Mouse (Mus musculus): ENCODE results near the gene Glipr1. TPM values are rescaled to one million over a fixed set of nuclear protein-coding genes. Genes with fewer than 3 reads are reported as not detected.
"Not testable (repeated sequence)": the region's sequence is repeated elsewhere in the genome, so short reads cannot be mapped to it uniquely, and the experiment has no call there.

Glipr1 gene
- polyA plus RNA-seq (2015; fragmentation: Nextera tagmentation; extraction: Ambion mirVana): 0.39 and 0.57 TPM in 2 replicates

DNA sequence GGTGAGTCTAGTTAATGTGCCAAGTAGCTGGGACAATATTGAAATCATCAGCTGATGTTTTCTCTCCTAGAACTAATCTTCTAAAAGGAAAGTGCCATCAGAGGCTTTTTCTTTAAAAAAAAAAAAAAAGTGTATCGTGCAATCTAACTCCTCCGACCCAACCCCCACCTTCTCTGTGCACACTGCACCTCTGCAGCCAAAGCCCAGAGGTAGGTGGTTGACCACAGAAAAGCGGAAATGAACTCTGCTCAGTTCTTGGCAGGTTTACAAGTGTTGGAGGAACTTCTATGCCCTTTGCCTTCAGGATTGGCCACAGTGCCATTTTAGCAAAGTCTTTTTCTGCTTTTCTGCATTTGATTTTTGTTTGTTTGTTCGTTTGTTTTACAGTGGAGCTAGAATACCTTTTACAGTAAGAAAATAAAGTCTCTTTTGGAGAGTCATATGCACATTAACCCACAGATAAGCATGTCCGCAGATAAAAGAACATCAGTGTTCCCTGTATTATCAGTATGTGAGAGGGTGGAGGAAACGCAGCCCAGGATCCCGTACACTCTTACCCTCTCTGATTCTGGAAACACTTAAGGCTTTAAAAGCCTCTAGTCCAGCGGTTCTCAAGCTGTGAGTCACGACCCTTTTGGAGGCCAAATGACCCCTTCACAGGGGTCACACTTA lies at the start of gene Glipr1:
TSS of gene Glipr1 (minus strand) at position 88 of the 672 bp plus-strand sequence.
- H3K9me3 ChIP-seq: no peaks in the 10 kb centered on the region
- no peak for ATAC-seq (replicated peaks)
- no peak within 1 kb of the TSS for H3K27ac ChIP-seq
- H3K4me2 ChIP-seq: no peak within 1 kb of the TSS
- H3K27me3 ChIP-seq (replicated peaks): no peaks in the 10 kb centered on the region
- WGBS: 72% methylated on average over 9 of the region's 9 CpGs
- no peaks in the 10 kb centered on the region for H3K36me3 ChIP-seq (replicated peaks)
- H3K4me1 ChIP-seq: no peaks in the 10 kb centered on the region
- no peak within 1 kb of the TSS for H3K4me3 ChIP-seq
- H3K9ac ChIP-seq: no peak within 1 kb of the TSS

DNA sequence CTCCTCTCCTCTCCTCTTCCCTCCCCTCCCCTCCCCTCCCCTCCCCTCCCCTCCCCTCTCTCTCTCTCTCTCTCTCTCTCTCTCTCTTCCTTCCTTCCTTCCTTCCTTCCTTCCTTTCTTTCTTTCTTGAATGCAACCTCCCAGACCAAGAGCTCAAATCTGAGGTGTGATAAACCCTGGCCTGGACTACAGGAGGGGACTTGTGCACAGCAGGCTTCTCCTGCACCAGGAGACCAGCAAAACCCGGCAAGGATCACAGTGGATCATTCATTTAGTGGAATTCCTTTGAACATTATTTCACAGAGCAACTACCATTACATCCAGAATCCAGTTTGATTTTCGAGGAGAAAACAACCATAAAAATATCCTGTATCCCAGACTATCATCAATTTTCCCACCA lies 49.5 kb upstream of the Glipr1 start:
- WGBS: 87% methylated on average over 2 of the region's 2 CpGs
- not testable (repeated sequence) for H3K4me2 ChIP-seq; H3K36me3 ChIP-seq (replicated peaks); H3K4me3 ChIP-seq; H3K27ac ChIP-seq; ATAC-seq (replicated peaks); H3K9ac ChIP-seq; H3K9me3 ChIP-seq; H3K27me3 ChIP-seq (replicated peaks); H3K4me1 ChIP-seq

DNA sequence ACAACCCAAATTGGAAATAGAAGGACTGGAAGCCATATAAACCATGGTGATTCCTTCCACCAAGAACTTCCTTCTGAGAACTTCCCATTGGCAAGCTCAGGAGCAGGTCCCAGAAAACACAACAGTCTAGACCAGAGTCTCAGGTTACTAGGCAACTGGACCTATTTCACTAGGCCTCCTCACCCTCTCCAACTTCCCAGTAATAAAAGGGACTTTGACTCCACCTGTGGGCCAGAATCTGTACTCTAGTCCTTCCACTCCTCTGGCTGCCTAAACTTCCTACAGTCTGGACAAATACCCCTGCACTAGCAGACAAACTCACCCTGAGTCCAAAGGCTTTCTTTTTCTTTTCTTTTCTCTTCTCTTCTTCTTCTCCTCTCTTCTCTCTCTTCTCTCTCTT lies 48.8 kb upstream of the Glipr1 start:
- Histone ChIP-seq H3K36me3 (replicated peaks) (no peaks in the 10 kb centered on the region), H3K9ac (no peak overlapping the region), H3K4me3 (no peak overlapping the region), H3K27ac (no peak overlapping the region), H3K9me3 (no peaks in the 10 kb centered on the region), H3K4me1 (no peaks in the 10 kb centered on the region), H3K4me2 (no peak overlapping the region), H3K27me3 (replicated peaks) (no peaks in the 10 kb centered on the region)
- ATAC-seq (replicated peaks): no peak

DNA sequence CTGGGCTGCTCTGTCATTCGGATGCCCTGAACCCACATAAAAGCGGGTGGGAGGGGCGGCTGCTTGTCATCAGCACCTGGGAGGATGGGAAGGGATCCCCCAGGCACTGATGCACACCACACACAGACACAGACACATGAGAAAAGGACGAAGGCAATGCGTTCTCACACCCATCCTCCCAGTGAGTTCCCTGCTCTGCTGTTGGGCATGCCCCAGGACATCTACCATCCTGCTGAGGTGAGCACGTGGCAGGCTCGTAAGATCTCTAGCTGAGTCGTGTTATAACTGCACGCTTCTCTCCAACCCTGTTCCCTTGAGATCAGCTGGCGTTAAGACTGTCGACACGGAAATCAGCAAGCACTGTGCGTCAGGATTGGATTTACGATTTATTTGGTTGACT lies 41.9 kb upstream of the Glipr1 start:
- H3K27ac ChIP-seq; H3K9me3 ChIP-seq; H3K36me3 ChIP-seq (replicated peaks); H3K9ac ChIP-seq; H3K4me3 ChIP-seq; H3K27me3 ChIP-seq (replicated peaks); H3K4me1 ChIP-seq: not testable (repeated sequence)
- H3K4me2 ChIP-seq: peak overlapping the region; percentile 32; the same call in 1 of the 2 replicates
- WGBS: 45% methylated on average over 14 of the region's 14 CpGs
- ATAC-seq (replicated peaks): peak; percentile 78

DNA sequence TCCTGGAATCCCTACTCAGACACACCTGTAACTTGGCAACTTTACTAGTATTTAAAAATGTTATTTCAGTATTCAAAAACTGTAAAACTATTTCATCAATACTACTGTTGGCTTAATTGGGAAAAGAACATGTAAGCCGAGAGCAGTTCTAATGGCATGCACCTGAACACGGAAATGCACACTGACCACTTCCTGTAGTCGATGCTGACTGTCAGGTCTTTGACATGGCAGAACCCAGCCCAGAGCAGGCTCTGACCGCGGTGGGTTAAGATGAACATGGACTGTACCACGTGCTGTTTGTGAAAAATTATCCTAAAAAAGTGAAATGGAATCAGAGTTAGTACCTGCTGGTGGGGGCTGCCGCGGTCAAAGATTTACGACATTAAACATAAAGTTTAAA lies 41.1 kb upstream of the Glipr1 start:
- H3K4me1 ChIP-seq; H3K27ac ChIP-seq; H3K4me2 ChIP-seq; H3K9me3 ChIP-seq; H3K9ac ChIP-seq; H3K27me3 ChIP-seq (replicated peaks); ATAC-seq (replicated peaks); H3K4me3 ChIP-seq; H3K36me3 ChIP-seq (replicated peaks): not testable (repeated sequence)
- 83% methylated on average over 9 of the region's 9 CpGs for WGBS

DNA sequence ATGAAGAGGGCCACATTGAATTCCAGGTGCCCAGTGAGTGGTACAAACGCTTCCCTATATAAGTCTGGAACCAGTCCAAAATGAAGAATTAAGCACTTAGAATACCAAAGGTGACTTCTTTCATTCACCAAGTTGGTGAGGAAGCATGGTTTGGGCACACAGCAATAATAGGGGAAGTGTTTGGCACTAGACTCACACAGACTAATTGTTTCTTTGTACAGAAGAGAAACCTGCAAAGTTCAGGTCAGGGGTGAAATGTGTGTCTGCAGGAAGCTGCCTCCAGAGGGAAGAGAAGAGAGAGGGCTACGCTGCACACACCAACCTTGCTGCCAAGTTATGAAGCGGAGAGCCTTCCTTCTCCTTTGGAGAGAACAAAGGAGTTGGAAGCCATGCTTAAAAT lies 26.3 kb upstream of the Glipr1 start:
- H3K9me3 ChIP-seq; H3K4me3 ChIP-seq; H3K27me3 ChIP-seq (replicated peaks); H3K4me1 ChIP-seq; H3K4me2 ChIP-seq; H3K27ac ChIP-seq; H3K9ac ChIP-seq; ATAC-seq (replicated peaks); H3K36me3 ChIP-seq (replicated peaks): not testable (repeated sequence)
- WGBS: 60% methylated on average over 3 of the region's 3 CpGs

DNA sequence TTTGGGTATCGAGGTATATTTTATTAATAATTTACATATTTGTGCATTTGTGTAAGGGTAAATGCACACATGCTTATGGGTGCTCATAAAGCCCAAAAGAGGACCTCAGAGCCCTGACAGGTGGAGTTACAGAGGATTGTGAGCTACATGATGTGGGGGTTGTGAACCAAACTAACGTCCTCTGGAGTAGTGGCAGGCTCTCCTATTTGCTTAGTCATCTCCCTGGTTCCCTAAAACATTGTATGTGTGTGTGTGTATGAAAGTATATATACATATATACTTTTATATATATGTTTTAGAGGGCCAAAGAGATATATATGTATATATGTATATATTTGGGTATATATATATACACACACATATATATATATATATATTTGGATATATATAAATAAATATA lies 21.2 kb upstream of the Glipr1 start:
- Histone ChIP-seq H3K27me3 (replicated peaks) (no peaks in the 10 kb centered on the region), H3K36me3 (replicated peaks) (no peaks in the 10 kb centered on the region), H3K9ac (no peak overlapping the region), H3K4me1 (no peaks in the 10 kb centered on the region), H3K4me2 (no peak overlapping the region), H3K9me3 (no peaks in the 10 kb centered on the region), H3K27ac (no peak overlapping the region), H3K4me3 (no peak overlapping the region)
- no peak for ATAC-seq (replicated peaks)
- 76% methylated on average over 2 of the region's 2 CpGs for WGBS

DNA sequence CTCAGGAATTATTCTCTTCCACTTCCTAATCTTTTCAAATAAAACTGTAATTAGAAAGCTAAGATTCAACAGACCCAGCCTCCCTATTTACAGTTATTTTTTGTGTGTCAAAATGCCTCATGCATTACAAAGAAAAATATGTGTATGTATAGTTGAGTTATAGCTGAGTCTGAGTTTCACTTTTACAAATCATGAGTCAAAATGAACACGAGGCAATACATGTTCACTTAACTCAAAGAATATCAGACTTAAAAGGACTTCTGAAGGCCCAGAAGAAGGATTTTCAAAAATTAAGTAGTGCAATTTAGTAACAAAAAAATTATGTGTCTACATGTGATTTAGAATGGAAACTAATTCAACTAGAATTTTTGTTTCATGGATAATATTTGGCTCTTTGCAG lies 7.1 kb upstream of the Glipr1 start:
- not testable (repeated sequence) for H3K27ac ChIP-seq; H3K4me1 ChIP-seq; H3K4me3 ChIP-seq; H3K27me3 ChIP-seq (replicated peaks); H3K4me2 ChIP-seq; H3K36me3 ChIP-seq (replicated peaks); ATAC-seq (replicated peaks); H3K9ac ChIP-seq; H3K9me3 ChIP-seq
- 84% methylated on average over 1 of the region's 1 CpGs for WGBS

DNA sequence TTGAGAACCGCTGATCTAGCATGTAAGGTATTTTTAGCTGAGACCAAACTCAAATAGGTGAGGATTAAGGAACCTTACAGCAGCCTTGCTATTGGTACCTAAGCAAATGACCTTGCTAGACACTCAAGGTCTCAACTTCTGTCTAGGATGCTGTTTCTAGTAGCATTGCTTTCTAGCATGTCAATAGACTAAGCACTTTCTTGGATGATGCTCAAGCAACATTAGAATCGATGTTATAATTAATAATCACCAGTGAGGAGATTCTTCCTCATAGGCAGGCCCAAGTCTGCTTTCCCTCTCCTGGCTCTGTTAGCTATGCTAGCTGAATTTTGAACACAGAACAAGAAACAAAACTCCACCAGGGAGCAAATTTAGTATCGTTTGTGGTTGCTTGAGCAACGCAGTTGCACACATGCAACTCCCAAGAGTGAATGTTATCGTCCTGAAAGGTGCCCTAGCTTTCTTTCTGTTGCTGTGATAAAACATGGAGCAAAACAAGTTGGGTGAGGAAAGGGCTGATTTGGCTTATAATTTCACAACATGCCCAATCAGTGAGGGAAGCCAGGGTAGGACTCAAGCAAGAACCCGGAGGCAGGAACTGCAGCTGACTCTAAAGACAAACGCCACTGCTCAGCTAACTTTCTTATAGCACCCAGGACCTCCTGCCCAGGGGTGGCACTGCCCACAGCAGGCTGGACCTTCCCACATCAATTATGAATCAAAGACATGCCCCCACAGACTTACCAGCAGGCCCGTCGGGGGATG lies 493 bp downstream of the Glipr1 start:
- no peaks in the 10 kb centered on the region for H3K9me3 ChIP-seq
- no peak for ATAC-seq (replicated peaks)
- H3K4me3 ChIP-seq: no peak overlapping the region
- no peaks in the 10 kb centered on the region for H3K27me3 ChIP-seq (replicated peaks)
- no peak overlapping the region for H3K9ac ChIP-seq
- H3K27ac ChIP-seq: no peak overlapping the region
- no peaks in the 10 kb centered on the region for H3K36me3 ChIP-seq (replicated peaks)
- H3K4me1 ChIP-seq: no peaks in the 10 kb centered on the region
- H3K4me2 ChIP-seq: no peak overlapping the region
- 89% methylated on average over 9 of the region's 9 CpGs for WGBS

DNA sequence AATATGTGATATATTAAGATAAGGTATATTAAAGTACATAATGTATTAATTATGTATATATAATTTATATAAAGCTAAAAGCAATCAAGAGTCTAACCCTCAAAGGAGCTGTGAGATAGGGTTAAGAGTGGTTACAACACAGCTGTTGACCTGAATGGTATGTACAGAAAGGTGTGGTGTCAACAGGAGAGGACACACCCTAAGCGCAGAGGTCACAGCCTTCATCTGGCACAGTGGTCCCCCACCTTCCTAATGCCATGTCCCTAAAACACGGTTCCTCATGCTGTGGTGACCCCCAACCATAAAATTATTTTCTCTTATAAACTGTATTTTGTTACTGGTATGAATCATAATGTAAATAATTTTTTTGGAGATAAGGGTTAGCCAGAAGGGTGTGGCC lies 1.1 kb downstream of the Glipr1 start:
- no peak overlapping the region for H3K27ac ChIP-seq
- no peaks in the 10 kb centered on the region for H3K4me1 ChIP-seq
- H3K4me2 ChIP-seq: no peak overlapping the region
- no peaks in the 10 kb centered on the region for H3K9me3 ChIP-seq
- H3K36me3 ChIP-seq (replicated peaks): no peaks in the 10 kb centered on the region
- no peak overlapping the region for H3K4me3 ChIP-seq
- H3K27me3 ChIP-seq (replicated peaks): no peaks in the 10 kb centered on the region
- ATAC-seq (replicated peaks): no peak
- 91% methylated on average over 2 of the region's 2 CpGs for WGBS
- no peak overlapping the region for H3K9ac ChIP-seq

DNA sequence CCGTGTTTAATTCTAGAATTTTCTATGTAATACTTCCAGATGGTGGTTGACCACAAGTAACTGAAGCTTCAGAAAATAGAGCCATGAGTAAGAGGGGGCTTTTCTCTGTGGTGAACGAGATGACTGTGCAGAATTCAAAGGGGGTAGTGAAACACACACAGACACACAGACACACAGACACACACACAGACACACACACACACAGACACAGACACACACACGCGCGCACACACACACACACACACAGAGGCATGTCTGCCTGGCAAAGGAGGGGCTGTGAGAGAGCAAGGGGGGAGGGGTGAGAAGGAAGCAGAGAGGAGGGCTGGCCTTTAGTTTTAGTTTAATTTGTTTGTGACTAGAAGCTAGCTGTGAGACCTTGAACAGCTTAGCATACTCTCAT lies 1.9 kb downstream of the Glipr1 start:
- H3K4me2 ChIP-seq: no peak overlapping the region
- no peak for ATAC-seq (replicated peaks)
- no peaks in the 10 kb centered on the region for H3K36me3 ChIP-seq (replicated peaks)
- no peaks in the 10 kb centered on the region for H3K27me3 ChIP-seq (replicated peaks)
- H3K27ac ChIP-seq: no peak overlapping the region
- no peaks in the 10 kb centered on the region for H3K9me3 ChIP-seq
- no peaks in the 10 kb centered on the region for H3K4me1 ChIP-seq
- H3K9ac ChIP-seq: no peak overlapping the region
- WGBS: 87% methylated on average over 5 of the region's 5 CpGs
- no peak overlapping the region for H3K4me3 ChIP-seq

DNA sequence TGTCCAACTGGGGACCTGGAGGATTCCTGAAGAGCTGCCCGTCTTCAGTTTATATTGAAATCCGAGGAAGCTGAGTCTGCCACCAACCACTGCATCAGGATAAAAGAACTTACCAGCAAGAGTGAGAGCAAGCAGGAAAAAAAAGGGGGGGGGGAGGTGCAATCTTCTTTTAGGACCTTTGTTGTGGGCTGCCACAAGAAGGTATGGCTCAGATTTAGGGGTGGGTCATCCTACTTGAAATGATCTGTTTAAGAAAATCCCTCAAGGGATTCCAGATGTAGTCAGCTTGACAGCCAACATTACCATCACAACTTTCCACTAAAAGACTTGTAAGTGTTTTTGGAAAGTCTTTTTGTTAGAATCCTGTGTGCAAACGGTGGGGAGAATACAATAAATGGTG lies 2.7 kb downstream of the Glipr1 start:
- Histone ChIP-seq H3K9me3 (no peaks in the 10 kb centered on the region), H3K36me3 (replicated peaks) (no peaks in the 10 kb centered on the region), H3K9ac (no peak overlapping the region), H3K4me3 (no peak overlapping the region), H3K27ac (no peak overlapping the region), H3K4me1 (no peaks in the 10 kb centered on the region), H3K27me3 (replicated peaks) (no peaks in the 10 kb centered on the region), H3K4me2 (no peak overlapping the region)
- WGBS: 59% methylated on average over 3 of the region's 3 CpGs
- no peak for ATAC-seq (replicated peaks)

DNA sequence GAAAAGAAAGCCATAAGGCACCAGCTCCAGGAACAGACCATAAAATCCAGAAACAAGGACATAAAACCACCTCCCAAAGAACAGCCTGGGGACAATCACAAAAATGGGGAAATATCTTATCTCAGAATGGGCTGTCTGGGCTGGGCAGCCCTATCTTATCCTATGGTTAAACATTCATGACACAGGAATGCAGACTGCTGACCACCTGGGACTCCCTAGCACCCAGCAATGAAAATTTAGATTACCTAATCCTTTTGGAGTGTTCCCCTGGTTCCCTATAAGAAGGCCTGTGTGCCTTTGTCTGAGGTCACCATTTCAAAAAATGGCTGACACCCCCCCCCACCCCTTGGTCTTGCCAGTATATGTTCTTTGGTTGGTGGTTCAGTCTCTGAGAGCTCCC lies 4.8 kb downstream of the Glipr1 start:
- Histone ChIP-seq H3K4me2 (no peak overlapping the region), H3K36me3 (replicated peaks) (no peaks in the 10 kb centered on the region), H3K4me3 (no peak overlapping the region), H3K27ac (no peak overlapping the region), H3K4me1 (no peaks in the 10 kb centered on the region), H3K27me3 (replicated peaks) (no peaks in the 10 kb centered on the region), H3K9ac (no peak overlapping the region), H3K9me3 (no peaks in the 10 kb centered on the region)
- ATAC-seq (replicated peaks): no peak
